Mouse (Mus musculus) heart, postnatal 0 days (tissue): ENCODE measurements around the gene Sntg2.

Experiments used
- CTCF ChIP-seq: IDR thresholded peaks from 2 replicates; pipeline ENCODE4 v1.5.1; 2016; ENCODE audit warnings: antibody characterized with exemption, control low read depth, low read depth
- EP300 ChIP-seq: IDR thresholded peaks from 2 replicates; pipeline ENCODE4 v1.6.1; 2016; ENCODE audit warnings: antibody characterized with exemption, low read depth

- TF ChIP-seq CTCF = no peak
- TF ChIP-seq EP300 = no peak
These were observed 43.4 kb upstream of the Sntg2 start for GRCm38 (mm10) chr12:30416547-30416946.
